Mouse (Mus musculus) heart, postnatal 0 days (tissue): ENCODE data around the gene Asb14. TPM values are rescaled to one million over a fixed set of nuclear protein-coding genes. Genes with fewer than 3 reads are reported as not detected.
"Not testable (repeated sequence)": the region's sequence is repeated elsewhere in the genome, so short reads cannot be mapped to it uniquely, and the experiment has no call there.

Experiments
- ATAC-seq: fragments of 200-750 bp; cut with Nextera tagmentation; 2 replicates; pipeline ENCODE4 v1.8.0; 2017; ENCODE audit warnings: low read depth, moderate number of reproducible peaks, moderate library complexity; ENCODE audit not compliant: insufficient read depth
- DNase-seq: peaks from one replicate; pipeline ENCODE4 v3.0.0-alpha.2; 2016; ENCODE audit warnings: low spot score
- H3K27ac ChIP-seq: fragments of 300-500 bp; sonication (generic); 2 replicates; pipeline ENCODE4 v1.5.1; 2014; ENCODE audit warnings: low read depth, mild to moderate bottlenecking
- H3K27me3 ChIP-seq: fragments of 300-500 bp; sonication (generic); 2 replicates; pipeline ENCODE4 v1.6.1; 2014; ENCODE audit warnings: low read length, mixed read lengths; ENCODE audit not compliant: control insufficient read depth, insufficient read depth
- H3K36me3 ChIP-seq: fragments of 300-500 bp; sonication (generic); replicated peaks from 2 replicates; pipeline ENCODE4 v1.6.1; 2014; ENCODE audit warnings: low read length, mixed read lengths; ENCODE audit not compliant: control insufficient read depth, insufficient read depth
- H3K4me1 ChIP-seq: fragments of 300-500 bp; sonication (generic); 2 replicates; pipeline ENCODE4 v1.6.1; 2014; ENCODE audit warnings: antibody characterized with exemption; ENCODE audit not compliant: control insufficient read depth, insufficient read depth
- H3K4me2 ChIP-seq: fragments of 300-500 bp; sonication (generic); 2 replicates; pipeline ENCODE4 v1.6.1; 2014; ENCODE audit warnings: low read depth, mild to moderate bottlenecking, low read length, moderate library complexity
- H3K4me3 ChIP-seq: fragments of 300-500 bp; sonication (generic); 2 replicates; pipeline ENCODE4 v1.5.1; 2014; ENCODE audit warnings: low read depth, low read length
- H3K9ac ChIP-seq: fragments of 300-500 bp; sonication (generic); replicated peaks from 2 replicates; pipeline ENCODE4 v1.6.1; 2014; ENCODE audit warnings: low read depth, low read length, mixed read lengths
- H3K9me3 ChIP-seq: fragments of 300-500 bp; sonication (generic); replicated peaks from 2 replicates; pipeline ENCODE4 v1.6.1; 2016; ENCODE audit warnings: low read length; ENCODE audit not compliant: control insufficient read depth
- CTCF ChIP-seq: IDR thresholded peaks from 2 replicates; pipeline ENCODE4 v1.5.1; 2016; ENCODE audit warnings: antibody characterized with exemption, control low read depth, low read depth
- EP300 ChIP-seq: IDR thresholded peaks from 2 replicates; pipeline ENCODE4 v1.6.1; 2016; ENCODE audit warnings: antibody characterized with exemption, low read depth
- WGBS: fragments of 180-500 bp; shearing (Covaris S2); extraction: QIAGEN DNeasy Blood & Tissue Kit; methylation state at CpG from one replicate; pipeline ENCODE4 v1.1.7; 2014; 5-methylcytosine and 5-hydroxymethylcytosine counted together
- polyA plus RNA-seq: library from polyadenylated mRNA; unstranded; fragments of >200 nt; fragmentation: Nextera tagmentation; extraction: Ambion mirVana; gene quantifications from 2 replicates; pipeline ENCODE4 v1.2.1, GENCODE M21; 2015
- total RNA-seq: library from RNA; depleted of rRNA; stranded (reverse); fragments of >200 nt; gene quantifications from 2 replicates; pipeline ENCODE4 v1.2.3, GENCODE M21; 2014; ENCODE audit warnings: low replicate concordance

The Asb14 gene
- total and polyA plus RNA-seq, 2 experiments from 2014 or later = 7.9 to 8.9 TPM

DNA sequence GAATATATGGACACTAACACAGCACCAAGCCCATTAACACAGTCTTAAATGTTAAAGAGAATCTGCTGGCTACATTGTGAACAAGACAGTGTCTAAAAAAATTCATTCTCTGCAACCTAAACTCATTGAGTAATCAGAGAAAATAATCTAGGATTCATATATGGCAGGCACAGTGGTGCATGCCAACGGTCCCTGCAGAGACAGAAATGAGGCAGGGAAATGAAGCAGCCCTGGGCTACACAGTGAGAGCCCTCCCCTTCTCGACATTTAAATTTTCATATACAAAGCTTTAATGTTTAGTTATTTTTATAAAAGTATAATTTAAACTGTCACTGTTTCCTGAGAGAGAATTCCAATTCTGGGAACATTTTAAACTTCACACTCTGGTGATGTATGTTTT lies 5.1 kb downstream of the Asb14 start:
- 69% methylated on average over 2 of the region's 2 CpGs for WGBS
- DNase-seq (no peak), ATAC-seq (no peak)

GRCm38 (mm10) chr14:26900893-26901292 lies 6.5 kb downstream of the Asb14 start:
- H3K4me3 ChIP-seq = no peak overlapping the region
- TF ChIP-seq EP300 (no peak), CTCF (no peak)
- DNase-seq (no peak), ATAC-seq (no peak)
- no peak overlapping the region for H3K9ac ChIP-seq
- H3K27me3 ChIP-seq = no peaks in the 10 kb centered on the region
- no peak overlapping the region for H3K4me2 ChIP-seq
- H3K9me3 ChIP-seq = no peaks in the 10 kb centered on the region
- no peak overlapping the region for H3K27ac ChIP-seq
- H3K4me1 ChIP-seq = no peaks in the 10 kb centered on the region
- no peaks in the 10 kb centered on the region for H3K36me3 ChIP-seq
- WGBS = 82% methylated on average over 12 of the region's 12 CpGs

More for the DNA sequence above, 5.1 kb downstream of the Asb14 start:
- Histone ChIP-seq H3K4me1 (no peaks in the 10 kb centered on the region), H3K9me3 (no peaks in the 10 kb centered on the region), H3K27me3 (no peaks in the 10 kb centered on the region), H3K36me3 (no peaks in the 10 kb centered on the region), H3K9ac (no peak overlapping the region), H3K4me3 (no peak overlapping the region), H3K27ac (no peak overlapping the region), H3K4me2 (no peak overlapping the region)
- TF ChIP-seq EP300 = no peak
- TF ChIP-seq CTCF = no peak

GRCm38 (mm10) chr14:26907401-26907800 lies 13.0 kb downstream of the Asb14 start:
- 80% methylated on average over 4 of the region's 4 CpGs for WGBS
- ATAC-seq = no peak

DNA sequence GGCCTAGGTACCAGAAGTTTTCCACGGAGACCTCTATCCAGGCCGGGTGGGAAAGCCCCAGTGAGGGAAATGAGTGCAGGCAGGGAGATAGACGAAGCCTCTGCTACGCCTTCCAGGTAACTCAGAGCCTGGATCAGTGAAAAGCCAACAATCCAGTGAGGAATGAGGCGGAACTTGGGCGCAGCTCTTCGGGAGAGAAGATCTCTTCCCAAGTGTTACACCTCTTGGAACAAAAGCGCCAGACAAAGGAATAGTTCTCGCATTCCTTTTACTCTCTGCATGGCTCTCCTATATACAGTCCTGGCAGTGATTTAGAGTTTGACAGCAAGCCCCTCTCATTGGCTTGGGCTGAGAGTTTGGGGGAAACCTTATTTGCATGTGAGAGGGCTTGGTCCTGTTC lies 16.1 kb downstream of the Asb14 start:
- WGBS = 47% methylated on average over 9 of the region's 9 CpGs
- H3K9ac ChIP-seq, H3K4me3 ChIP-seq, H3K9me3 ChIP-seq, H3K27me3 ChIP-seq, DNase-seq, H3K4me1 ChIP-seq, ATAC-seq, H3K27ac ChIP-seq, H3K36me3 ChIP-seq, H3K4me2 ChIP-seq: not testable (repeated sequence)

More at GRCm38 (mm10) chr14:26907401-26907800, 13.0 kb downstream of the Asb14 start:
- TF ChIP-seq EP300 (no peak), CTCF (no peak)
- H3K9ac ChIP-seq = no peak overlapping the region
- H3K4me2 ChIP-seq = no peak overlapping the region
- DNase-seq = no peak
- no peaks in the 10 kb centered on the region for H3K36me3 ChIP-seq
- no peaks in the 10 kb centered on the region for H3K9me3 ChIP-seq
- H3K4me1 ChIP-seq = no peaks in the 10 kb centered on the region
- H3K4me3 ChIP-seq = no peak overlapping the region
- no peaks in the 10 kb centered on the region for H3K27me3 ChIP-seq
- no peak overlapping the region for H3K27ac ChIP-seq

- H3K4me3 ChIP-seq = no peak overlapping the region
- no peaks in the 10 kb centered on the region for H3K4me1 ChIP-seq
- ATAC-seq (peak; percentile 49; the same call in 1 of the 2 replicates), DNase-seq (peak; percentile 14)
- TF ChIP-seq EP300 (no peak), CTCF (no peak)
- H3K9me3 ChIP-seq = no peaks in the 10 kb centered on the region
- H3K27me3 ChIP-seq = no peaks in the 10 kb centered on the region
- WGBS = 41% methylated on average over 6 of the region's 6 CpGs
- peaks cover 4% of the 10 kb centered on the region; the same call in 1 of the 2 replicates for H3K36me3 ChIP-seq
- H3K4me2 ChIP-seq = no peak overlapping the region
- no peak overlapping the region for H3K9ac ChIP-seq
- no peak overlapping the region for H3K27ac ChIP-seq
These were observed 16.8 kb downstream of the Asb14 start for GRCm38 (mm10) chr14:26911201-26911600.

DNA sequence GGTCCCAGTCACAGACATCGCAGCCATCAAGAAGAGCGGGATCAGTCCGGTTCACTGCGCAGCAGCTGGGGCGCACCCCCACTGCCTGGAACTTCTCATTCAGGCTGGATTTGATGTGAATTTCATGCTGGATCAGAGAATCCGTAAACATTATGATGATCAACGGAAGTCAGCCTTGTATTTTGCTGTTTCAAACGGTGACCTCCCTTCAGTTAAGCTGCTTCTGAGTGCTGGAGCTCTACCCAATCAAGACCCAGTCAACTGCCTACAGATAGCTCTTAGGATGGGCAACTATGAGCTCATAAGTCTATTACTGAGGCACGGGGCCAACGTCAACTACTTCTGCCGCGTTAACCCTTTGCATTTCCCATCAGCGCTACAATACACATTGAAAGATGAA lies 17.5 kb downstream of the Asb14 start:
- no peak overlapping the region for H3K27ac ChIP-seq
- WGBS = 89% methylated on average over 13 of the region's 13 CpGs

More for the DNA sequence above, 17.5 kb downstream of the Asb14 start:
- peaks cover 4% of the 10 kb centered on the region; the same call in 1 of the 2 replicates for H3K36me3 ChIP-seq
- no peaks in the 10 kb centered on the region for H3K4me1 ChIP-seq
- H3K27me3 ChIP-seq = no peaks in the 10 kb centered on the region
- no peaks in the 10 kb centered on the region for H3K9me3 ChIP-seq
- no peak for DNase-seq
- ATAC-seq = no peak
- TF ChIP-seq CTCF = no peak
- TF ChIP-seq EP300 = no peak
- H3K4me3 ChIP-seq = no peak overlapping the region
- H3K4me2 ChIP-seq = no peak overlapping the region
- no peak overlapping the region for H3K9ac ChIP-seq
